Mouse (Mus musculus): ENCODE data around the gene Grap. TPM values are rescaled to one million over a fixed set of nuclear protein-coding genes. Genes with fewer than 3 reads are reported as not detected.
"Not testable (repeated sequence)": the region's sequence is repeated elsewhere in the genome, so short reads cannot be mapped to it uniquely, and the experiment has no call there.

Grap gene
- total and polyA plus RNA-seq, 3 experiments: 5.4 to 10.7 (median 10.4) TPM

DNA sequence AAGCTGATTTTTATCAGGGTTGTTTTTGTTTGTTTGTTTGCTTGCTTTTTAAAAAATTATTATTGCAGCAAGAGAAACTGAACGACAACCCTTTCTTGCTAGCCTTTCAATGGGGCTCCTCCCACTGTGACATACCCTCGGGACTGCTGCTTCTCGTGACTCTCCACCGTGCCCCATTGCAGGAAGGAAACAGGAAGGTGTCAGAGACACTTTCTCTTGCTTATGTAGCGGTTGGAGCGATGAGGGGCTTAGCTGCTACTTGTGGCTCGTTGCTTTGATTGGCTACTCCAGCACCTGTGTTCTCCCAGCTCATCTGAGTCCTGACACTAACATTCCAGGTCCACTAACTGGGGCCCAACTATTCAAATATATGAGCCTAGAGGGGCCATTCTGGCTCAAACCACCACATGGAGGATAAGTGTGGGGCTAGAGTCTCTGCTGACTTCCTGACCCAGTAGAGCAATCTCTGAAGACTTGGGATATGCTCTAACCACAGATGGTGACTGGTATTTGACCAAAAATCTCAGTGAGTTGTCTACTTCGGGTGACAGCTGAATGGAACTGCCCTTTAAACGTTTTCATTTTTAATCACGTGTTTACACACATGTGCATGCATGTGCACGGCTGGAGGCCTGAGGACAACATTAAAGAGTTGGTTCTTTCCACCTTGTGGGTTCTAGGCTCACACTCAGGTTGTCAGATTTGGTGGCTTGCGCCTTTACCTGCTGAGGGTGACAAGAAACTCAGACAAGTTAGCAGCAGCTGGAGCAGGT, 14.1 kb upstream of the Grap start:
- DNase-seq: no peak

DNA sequence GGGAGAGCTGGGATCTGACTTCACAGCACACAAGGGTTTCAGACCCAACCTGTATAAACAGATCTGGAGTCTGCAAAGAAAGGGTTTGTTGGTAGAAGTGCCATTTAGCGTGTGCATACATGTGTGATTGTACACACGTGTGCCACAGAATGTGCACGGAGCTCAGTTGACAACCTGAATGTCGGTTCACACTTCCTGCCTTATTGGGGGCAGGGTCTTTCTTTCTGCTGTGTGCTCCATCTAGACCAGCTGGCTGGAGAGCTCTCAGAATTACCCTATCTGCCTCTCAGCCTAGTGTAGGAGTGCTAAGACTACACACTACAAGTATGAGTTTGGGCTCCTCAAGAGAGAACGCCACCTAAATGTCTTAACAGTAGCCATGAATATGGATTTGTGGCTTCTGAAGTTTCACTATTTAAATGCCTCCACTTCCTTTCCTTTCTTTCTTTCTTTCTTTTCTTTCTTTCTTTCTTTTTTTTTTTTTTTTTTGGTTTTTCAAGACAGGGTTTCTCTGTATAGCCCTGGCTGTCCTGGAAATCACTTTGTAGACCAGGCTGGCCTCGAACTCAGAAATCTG, 13.4 kb upstream of the Grap start:
- no peak for DNase-seq

DNA sequence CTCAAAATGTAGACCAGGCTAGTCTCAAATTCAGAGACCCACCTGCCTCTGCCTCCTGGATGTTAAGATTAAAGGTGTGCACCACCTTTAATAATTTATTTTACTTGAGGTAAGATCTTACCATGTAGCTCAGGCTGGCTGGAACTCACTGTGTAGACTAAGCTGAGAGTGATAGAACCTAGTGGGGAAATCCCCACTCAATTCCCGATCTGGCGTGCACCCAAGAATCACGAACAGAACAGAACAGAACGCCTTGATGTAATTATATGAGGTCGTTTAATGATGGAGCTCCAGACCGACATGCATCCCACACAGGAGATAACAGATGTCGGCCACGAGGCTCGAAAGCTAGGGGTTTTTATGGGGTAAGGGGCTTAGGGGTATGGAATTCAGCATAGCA, 12.5 kb upstream of the Grap start:
- not testable (repeated sequence) for DNase-seq

DNA sequence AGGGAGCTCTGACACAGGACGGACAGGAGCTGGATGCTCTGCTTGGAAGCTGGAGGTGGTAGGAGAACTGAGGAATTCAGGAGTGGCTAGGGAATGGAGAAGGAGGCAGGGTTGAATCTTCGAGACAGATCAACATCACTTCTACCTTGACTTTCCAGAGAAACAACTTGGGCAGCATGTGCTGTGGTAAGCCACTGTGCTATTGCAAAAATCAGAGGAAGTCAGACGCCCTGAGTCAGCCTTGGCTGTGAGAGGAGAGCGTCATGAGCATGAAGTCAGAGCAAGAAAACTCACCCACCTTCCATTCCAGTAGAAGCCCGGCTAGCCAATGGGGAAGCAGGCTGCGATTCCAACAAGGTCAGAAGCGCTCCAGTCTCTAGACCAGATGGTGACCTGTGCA, 11.0 kb upstream of the Grap start:
- no peak for DNase-seq

DNA sequence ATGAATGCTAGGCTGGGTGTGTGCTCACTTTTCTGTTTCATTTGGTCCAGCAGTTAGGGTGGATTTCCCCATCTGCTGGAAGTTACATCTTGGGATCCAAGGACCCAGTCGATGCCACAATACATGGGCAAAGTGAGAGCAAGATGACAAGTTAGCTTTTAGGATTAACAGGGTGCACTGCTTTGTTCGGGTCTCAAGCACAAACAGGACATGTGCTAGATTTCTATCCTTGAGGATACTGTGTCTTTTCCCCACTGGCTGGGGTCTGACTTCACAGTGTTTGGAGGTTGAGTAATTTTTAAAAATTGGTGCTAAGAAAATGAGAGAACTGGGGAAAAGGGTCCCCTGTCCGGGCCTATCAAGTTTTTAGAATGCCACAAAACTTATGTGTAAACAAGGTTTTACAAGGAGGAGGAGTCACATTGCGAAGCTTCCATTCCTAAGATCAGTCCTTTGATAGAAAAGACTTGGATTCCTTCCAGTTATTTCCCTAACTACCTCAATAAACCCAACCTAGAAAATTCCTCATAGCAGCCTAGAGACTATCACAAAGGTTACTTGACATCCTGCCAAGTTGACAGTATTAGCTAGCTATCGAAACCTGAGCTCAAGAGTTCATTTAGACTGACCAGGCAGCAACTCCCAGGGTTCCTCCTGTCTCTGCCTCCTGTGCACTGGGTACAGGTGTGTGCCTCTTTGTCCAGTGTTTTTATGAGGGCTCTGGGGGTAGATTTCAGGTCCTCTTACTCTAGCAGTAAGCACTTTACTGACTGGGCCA, 9.7 kb upstream of the Grap start:
- DNase-seq: no peak

DNA sequence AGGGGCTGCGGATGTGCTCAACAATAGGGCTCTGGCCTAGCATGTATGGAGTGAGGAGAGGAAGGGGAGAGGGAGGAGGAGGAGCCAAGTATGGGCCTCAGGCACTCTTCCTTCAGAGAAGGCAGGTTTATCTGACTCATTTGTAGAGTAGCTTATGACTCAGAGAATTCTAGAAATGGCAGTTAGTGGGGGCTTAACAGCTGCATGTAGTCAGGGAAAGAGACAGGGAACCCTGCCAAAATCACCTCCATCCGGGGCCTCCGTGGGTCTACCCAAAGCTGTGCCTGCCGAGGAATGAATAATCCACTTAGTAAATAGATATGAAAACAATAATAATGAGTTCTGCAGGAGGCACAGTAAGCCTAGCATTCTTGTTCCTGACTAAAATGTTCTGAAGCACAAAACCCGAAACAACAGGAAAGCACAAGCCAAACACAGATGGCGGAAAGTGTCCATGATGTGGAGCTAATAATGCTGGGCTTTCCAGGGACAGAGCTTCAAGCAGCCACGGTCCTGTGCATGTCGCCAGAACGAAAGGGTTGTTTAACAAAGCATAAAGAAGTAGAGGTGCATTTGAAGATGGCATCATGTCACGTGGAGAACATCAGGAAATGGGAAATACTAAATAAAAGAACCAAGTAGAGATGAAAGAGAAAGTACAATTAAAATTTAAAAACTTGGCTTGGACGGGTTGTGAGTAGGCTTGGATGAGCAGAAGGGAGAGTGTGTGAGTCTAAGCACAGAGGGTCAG, 8.3 kb upstream of the Grap start:
- peak; percentile 16 for DNase-seq

DNA sequence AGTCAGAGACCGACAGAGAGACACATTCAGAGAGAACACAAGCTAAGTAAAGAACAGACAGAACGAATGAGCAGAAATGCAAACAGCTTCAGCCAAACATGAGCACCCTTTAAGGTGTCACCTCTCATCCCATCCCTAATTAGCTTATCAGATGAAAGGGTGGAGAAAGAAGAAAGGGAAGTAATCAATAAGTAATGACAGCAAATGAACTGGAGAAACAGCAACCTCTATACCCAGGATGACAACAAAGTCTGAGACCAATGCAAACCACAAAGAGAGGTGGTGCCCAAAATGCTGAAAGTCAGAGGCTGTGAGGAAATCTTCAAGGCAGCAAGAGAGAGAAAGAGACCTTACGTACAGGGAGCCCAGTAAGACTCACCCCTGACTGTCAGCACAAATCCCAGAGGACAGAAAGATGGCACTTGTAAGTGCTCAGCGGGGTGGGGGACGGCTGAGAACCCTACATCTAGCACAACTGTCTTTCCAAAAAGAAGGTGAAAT, 7.7 kb upstream of the Grap start:
- no peak for DNase-seq

DNA sequence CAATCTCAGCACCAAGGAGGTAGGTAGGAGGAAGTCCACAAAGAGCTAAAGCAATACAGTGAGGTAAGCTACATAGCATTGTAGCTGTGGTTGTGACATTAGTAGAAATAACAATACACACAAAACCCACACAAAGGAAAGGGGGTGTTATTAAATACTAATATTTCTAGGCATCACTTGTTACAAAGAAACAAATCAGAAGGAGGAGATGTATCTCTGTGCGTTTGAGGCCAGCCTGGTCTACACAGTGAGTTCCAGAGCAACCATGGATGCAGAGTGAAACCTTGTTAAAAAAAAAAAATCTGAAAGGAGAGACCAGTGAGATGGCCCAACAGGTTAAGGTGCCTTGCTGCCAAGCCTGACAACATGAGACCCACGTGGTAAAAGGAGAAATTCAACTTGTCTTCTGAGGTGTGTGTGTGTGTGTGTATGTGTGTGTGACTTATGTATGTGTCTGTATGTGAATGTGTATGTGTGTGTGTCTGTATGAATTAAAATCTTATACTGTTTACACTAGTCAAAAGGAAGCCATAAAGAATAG, 6.5 kb upstream of the Grap start:
- DNase-seq: no peak

DNA sequence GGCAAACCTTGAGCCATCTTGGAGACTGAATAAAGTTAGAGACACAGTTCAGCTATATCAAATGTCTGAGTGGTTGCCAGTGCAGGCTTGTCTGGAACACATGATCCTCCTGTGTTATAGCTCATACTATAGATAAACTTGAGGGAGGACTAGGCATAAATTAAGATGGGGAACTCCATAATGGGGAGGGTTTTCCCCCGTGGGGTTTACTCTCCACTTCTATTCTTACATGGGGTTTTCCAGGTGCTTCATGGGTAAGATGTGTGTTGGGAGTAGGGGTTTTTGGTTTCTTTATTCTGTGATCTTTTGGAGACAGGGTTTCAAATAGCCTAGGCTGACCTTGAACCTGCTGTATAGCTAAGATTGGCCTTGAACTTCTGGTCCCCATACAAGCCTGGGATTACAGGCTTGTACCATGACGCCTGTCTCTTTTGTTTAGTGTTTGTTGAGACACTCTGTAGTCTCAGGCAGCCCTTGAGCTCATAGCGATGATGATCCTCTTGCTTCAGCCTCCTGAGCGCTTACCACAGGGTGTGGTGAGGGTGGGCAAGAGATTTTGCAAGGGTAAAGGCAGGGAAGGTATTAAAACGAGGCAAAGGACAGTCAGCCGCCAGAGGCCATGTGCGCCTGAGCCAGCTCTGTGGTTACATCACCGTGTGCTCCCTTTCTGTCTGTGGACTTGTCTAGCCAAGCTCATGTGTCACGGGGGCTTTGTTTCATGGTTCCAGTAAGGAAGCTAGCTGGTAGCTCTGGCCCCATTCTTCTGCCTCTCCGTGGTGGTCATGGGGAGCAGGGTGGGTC, 5.8 kb upstream of the Grap start:
- DNase-seq: peak; percentile 18

DNA sequence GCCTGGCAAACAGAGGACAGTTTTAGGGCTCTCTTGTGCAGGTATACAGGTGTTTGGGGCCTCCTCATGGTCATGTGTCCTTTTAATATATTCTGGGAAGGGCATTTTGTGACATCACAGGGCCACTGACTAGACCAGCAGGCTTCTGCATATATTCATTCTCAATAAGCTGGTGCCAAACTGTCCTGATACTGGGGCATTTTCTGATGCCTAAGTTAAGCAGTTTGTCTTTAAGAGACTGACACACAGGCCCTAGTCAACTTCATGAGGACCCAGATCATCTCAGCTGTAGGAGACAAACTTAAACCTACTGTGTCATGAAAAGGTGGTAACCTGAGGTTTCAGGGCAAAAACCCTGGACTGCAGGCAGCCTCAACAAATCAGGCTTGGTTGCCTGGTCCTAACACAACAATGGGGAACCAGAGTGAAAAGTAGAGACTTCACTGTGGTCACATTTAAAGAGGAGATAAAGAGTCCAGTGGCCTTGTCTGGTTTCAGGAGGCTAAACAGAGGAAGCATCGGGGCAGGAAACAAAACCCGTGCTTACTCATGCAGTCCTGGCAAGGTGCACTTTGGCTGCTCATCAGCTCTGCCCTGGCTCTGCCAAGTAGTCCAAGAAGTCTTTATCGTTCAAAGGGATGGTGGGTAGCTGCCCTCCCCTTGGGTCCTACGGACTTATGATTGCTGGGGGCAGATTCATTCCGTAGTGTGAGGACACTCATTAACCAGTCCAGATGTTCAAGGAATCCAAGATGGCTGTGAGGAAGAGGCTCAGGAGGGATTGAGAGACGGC, 4.9 kb upstream of the Grap start:
- peak; percentile 47 for DNase-seq

DNA sequence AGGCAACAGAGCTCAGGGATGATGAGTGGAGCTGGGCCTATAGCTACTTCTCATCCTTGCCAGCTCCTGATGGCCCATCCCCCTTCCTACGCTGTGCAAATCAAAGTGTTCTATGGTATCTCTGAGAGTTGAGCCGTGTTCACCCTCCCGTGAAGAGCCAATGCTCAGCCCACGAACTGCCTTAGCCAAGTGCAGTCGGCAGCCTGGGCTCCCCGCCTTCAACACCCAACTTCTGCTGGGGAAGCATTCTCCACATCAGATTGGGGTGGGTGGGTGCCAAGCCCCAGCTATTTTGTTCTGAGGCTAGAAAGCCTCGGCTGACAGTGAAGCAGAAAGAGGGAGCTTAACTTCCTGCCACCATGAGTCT, 4.3 kb upstream of the Grap start:
- DNase-seq: no peak

DNA sequence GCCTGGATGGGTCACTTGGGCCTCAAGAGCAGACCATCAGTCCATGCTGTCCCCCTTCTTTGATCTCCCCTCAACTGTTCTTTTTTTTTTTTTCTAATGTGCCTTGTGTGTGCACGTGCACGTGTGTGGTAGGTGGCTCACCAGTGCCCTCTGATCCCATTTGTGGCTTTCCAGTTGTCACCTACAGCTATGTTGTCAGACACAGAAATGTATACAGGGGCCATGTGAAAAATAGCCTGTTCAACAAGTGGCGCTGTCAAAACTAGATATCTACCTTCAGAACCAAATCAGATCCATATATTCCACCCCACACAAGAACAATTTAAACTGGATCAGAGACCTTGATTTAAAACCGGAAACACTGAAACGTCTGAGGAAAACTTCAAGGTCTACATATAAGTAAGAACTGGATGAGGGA, 3.9 kb upstream of the Grap start:
- DNase-seq: no peak

DNA sequence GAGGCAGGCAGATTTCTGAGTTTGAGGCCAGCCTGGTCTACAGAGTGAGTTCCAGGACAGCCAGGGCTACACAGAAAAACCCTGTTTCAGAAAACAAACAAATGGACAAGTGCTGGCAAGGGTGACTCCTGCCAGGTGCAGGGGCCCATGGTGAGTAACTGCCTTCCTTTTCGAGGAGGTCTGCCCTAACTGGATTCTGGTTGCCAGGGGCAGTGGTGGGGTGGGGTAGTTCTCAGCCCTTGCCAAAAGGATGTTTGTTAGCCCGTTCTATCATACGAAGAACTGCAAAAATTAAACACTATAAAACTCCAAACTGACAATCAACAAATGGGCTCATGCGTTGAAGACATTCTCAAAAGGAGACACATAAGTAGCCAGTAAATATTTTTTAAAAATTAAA, 3.4 kb upstream of the Grap start:
- DNase-seq: no peak

DNA sequence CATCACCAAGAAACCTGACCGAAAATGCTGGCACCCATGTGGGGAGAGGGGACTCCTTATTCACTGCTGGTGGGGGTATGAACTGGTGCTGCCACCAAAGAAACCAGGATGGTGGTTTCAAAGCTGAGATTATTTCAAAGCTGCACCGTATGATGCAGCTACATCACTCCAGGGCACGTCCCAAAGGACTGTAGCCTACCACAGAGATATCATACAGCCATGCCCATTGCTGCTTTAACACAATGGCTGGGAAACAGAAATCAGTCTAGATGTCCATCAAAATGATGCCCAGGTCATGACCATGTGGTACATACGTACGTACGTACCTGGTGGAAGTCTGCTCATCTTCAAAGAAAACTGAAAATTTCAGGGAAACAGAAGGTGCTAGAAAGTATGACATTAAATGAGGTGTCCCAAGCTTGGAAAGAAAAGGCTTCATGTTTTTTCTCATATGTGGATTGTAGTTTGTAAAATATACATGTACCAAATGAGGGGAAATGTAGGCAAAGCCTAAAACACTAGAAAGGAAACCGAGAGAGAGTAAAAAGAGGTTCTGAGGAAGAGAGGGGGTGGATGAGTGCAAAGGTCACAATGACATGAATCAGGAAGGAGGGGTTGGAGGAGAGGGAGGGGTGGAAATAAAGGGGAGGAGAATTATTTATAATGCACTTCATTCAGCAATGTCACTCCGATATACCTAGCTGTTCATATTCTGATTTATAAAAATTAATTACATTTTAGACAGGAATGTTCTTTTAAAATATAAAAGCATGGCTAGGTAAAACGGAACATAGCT, 2.4 kb upstream of the Grap start:
- no peak for DNase-seq

DNA sequence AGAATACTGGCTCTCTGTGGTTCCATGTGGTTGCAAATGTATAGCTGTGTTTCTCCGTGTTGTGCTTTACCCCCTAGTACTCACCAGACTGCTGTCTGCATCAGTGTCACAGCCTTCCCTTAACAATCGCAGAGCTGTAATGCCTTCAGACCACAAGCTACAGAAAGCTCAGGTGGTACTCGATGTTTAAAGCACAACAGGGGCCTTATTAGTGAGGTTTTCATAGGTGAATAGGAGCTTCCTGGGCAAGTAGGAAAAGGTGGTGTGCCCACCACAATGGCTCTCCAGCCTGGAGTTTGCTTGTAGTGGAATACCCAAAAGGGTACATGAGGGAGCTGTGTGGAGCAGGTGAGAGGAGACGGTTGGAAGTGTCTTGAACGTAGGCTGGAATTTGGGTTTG, 849 bp upstream of the Grap start:
- DNase-seq: no peak

DNA sequence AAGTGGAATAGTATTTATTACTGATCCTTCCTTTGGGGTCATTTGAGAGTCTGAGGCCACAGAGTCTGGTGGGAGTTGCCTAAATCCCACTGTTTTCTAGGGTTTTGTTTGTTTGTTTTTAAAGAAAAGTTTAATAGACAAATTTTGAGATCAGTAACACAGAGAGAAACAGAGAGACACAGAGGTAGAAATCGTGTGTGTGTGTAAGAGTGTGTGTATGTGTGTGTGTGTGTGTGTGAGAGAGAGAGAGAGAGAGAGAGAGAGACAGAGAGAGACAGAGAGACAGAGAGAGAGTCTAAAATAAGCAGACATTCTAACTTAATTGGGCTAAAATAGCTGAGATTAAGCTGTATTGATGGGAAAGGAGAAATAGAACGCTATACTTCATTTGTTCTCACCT, 503 bp downstream of the Grap start:
- DNase-seq: no peak

DNA sequence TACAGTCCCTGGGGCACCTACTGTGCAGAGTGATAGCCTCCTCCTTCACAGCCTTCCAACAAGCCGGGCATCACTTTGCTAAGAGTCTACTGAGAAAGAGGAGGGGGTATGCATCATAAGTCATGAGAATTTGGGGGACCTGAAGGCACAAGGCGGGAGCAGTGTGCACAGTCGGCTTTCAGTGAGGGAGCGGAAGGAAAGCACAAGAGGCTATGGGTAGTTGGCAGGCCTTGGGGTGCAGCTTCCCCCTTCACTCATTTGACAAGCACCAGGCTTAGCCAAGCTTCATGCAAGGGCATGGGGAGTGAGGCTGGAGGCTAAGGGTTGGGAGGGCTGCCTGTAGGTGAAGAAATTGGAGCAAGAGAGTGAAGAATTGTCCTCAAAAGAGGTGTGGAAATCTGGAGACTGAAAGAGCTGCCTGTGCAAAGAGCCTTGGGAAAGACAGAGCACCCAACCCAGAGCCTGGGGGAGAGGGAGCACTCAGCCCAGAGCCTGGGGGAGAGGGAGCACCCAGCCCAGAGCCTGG, 1.8 kb downstream of the Grap start:
- DNase-seq: no peak

DNA sequence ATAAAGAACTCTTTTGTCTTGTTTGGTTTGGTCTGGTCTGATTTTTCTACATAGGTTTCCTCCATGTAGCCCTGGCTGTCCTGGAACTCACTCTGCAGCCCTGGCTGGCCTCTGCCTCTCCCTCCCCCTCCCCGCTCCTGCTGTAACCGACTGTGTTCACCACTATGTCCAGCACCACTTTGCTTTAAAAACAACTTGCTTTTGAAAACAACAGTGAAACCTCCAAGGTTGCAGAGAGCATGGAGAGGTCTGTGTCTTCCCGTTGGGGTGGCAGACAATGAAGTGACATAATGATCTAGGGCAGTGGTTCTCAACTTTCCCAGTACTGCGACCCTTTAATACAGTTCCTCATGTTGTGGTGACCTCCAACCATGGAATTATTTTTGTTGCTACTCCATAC, 2.6 kb downstream of the Grap start:
- no peak for DNase-seq

DNA sequence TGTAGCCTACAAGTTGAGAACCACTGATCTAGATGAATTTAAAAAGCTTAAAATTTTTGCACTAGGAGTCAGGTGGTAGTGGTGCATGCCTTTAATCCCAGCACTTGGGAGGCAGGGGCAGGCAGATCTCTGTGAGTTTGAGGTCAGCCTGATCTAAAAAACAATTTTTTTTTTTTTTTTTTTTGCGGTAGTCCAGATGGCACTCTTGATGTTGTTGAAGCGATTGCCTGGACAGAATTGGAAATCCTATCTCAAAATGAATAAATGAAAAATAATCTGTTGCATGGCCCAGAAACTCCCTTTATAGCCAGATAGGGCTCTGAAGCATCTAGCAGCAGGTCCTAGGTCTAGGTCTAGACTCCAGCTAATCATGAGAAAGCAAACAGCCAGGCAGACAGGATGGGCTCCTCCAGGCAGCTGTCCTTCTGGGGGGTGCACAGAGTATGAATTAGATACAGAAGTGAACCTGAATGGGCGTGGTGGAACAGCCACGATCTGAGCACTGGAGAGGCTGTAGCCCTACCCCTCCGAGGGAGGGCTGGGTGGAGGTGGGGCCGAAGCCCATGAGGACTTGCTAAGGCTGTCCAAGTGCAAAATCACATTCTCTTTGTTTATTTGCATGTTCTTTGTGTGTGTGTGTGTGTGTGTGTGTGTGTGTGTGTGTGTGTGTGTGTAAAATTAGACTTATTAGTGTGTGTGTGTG, 3.2 kb downstream of the Grap start:
- no peak for DNase-seq
